Mouse (Mus musculus): ENCODE results near the gene Tubb2b. TPM values are rescaled to one million over a fixed set of nuclear protein-coding genes. Genes with fewer than 3 reads are reported as not detected.

Tubb2b gene
- polyA plus RNA-seq, 1 experiment, result 0.46 TPM

GRCm38 (mm10) chr13:34106256-34106655 lies 24.0 kb downstream of the Tubb2b start:
- Histone ChIP-seq H3K36me3 (ENCODE audit: control insufficient read depth, insufficient read depth, low read length) (no peaks in the 10 kb centered on the region), H3K4me1 (ENCODE audit: control insufficient read depth, insufficient read depth, low read length) (no peaks in the 10 kb centered on the region; the same call in 1 of the 2 replicates), H3K27me3 (ENCODE audit: control insufficient read depth, insufficient read depth, low read length) (no peaks in the 10 kb centered on the region), H3K4me3 (ENCODE audit: control insufficient read depth, low read depth, low read length) (no peak overlapping the region), H3K27ac (ENCODE audit: control insufficient read depth, insufficient read depth, low read depth, low read length) (no peak overlapping the region)
- no peak for TF ChIP-seq CTCF (IDR thresholded peaks at IDR 0.05; ENCODE audit: control insufficient read depth, insufficient read depth, insufficient replicate concordance, low read depth, low read length)
- no peak for TF ChIP-seq POLR2A (IDR thresholded peaks at IDR 0.05; ENCODE audit: control insufficient read depth, low read depth, low read length)

GRCm38 (mm10) chr13:34105364-34105763 lies 24.9 kb downstream of the Tubb2b start:
- H3K27ac ChIP-seq (ENCODE audit: control insufficient read depth, insufficient read depth, low read depth, low read length), result no peak overlapping the region
- TF ChIP-seq CTCF (IDR thresholded peaks at IDR 0.05; ENCODE audit: control insufficient read depth, insufficient read depth, insufficient replicate concordance, low read depth, low read length) (no peak), POLR2A (IDR thresholded peaks at IDR 0.05; ENCODE audit: control insufficient read depth, low read depth, low read length) (no peak)
- no peaks in the 10 kb centered on the region for H3K27me3 ChIP-seq (ENCODE audit: control insufficient read depth, insufficient read depth, low read length)
- H3K4me1 ChIP-seq (ENCODE audit: control insufficient read depth, insufficient read depth, low read length), result no peaks in the 10 kb centered on the region
- no peak overlapping the region for H3K4me3 ChIP-seq (ENCODE audit: control insufficient read depth, low read depth, low read length)
- no peaks in the 10 kb centered on the region for H3K36me3 ChIP-seq (ENCODE audit: control insufficient read depth, insufficient read depth, low read length)

GRCm38 (mm10) chr13:34101908-34102307 lies 28.4 kb downstream of the Tubb2b start:
- Histone ChIP-seq H3K36me3 (ENCODE audit: control insufficient read depth, insufficient read depth, low read length) (no peaks in the 10 kb centered on the region), H3K4me3 (ENCODE audit: control insufficient read depth, low read depth, low read length) (no peak overlapping the region), H3K4me1 (ENCODE audit: control insufficient read depth, insufficient read depth, low read length) (no peaks in the 10 kb centered on the region), H3K27ac (ENCODE audit: control insufficient read depth, insufficient read depth, low read depth, low read length) (no peak overlapping the region), H3K27me3 (ENCODE audit: control insufficient read depth, insufficient read depth, low read length) (no peaks in the 10 kb centered on the region)
- TF ChIP-seq POLR2A (IDR thresholded peaks at IDR 0.05; ENCODE audit: control insufficient read depth, low read depth, low read length) (no peak), CTCF (IDR thresholded peaks at IDR 0.05; ENCODE audit: control insufficient read depth, insufficient read depth, insufficient replicate concordance, low read depth, low read length) (no peak)

GRCm38 (mm10) chr13:34101247-34101646 lies 29.0 kb downstream of the Tubb2b start:
- no peaks in the 10 kb centered on the region for H3K36me3 ChIP-seq (ENCODE audit: control insufficient read depth, insufficient read depth, low read length)
- no peaks in the 10 kb centered on the region for H3K4me1 ChIP-seq (ENCODE audit: control insufficient read depth, insufficient read depth, low read length)
- TF ChIP-seq CTCF (IDR thresholded peaks at IDR 0.05; ENCODE audit: control insufficient read depth, insufficient read depth, insufficient replicate concordance, low read depth, low read length) (no peak), POLR2A (IDR thresholded peaks at IDR 0.05; ENCODE audit: control insufficient read depth, low read depth, low read length) (no peak)
- no peak overlapping the region for H3K27ac ChIP-seq (ENCODE audit: control insufficient read depth, insufficient read depth, low read depth, low read length)
- no peak overlapping the region for H3K4me3 ChIP-seq (ENCODE audit: control insufficient read depth, low read depth, low read length)
- no peaks in the 10 kb centered on the region for H3K27me3 ChIP-seq (ENCODE audit: control insufficient read depth, insufficient read depth, low read length)

DNA sequence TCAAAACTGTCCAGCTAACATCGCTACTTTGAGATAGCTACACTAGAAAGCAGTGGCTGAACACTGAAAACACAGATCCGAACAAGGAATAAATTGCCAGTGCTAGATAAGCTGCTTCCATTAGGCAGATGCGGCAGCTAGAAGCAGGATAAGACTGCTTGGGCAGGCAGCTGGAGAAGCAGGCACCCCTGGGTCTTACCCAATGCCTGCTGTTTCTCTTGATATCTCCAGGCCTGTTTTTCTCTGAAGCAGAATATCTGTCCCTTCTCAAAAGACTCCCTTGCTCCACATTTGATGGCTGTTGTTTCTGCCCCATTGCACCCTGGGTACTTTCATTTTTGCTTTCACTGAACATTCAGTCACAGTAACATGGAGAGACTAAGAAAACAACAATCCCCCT lies 29.5 kb downstream of the Tubb2b start:
- TF ChIP-seq POLR2A (IDR thresholded peaks at IDR 0.05; ENCODE audit: control insufficient read depth, low read depth, low read length) (no peak), CTCF (IDR thresholded peaks at IDR 0.05; ENCODE audit: control insufficient read depth, insufficient read depth, insufficient replicate concordance, low read depth, low read length) (no peak)
- Histone ChIP-seq H3K4me1 (ENCODE audit: control insufficient read depth, insufficient read depth, low read length) (no peaks in the 10 kb centered on the region), H3K27ac (ENCODE audit: control insufficient read depth, insufficient read depth, low read depth, low read length) (no peak overlapping the region), H3K4me3 (ENCODE audit: control insufficient read depth, low read depth, low read length) (no peak overlapping the region), H3K27me3 (ENCODE audit: control insufficient read depth, insufficient read depth, low read length) (no peaks in the 10 kb centered on the region), H3K36me3 (ENCODE audit: control insufficient read depth, insufficient read depth, low read length) (no peaks in the 10 kb centered on the region)

DNA sequence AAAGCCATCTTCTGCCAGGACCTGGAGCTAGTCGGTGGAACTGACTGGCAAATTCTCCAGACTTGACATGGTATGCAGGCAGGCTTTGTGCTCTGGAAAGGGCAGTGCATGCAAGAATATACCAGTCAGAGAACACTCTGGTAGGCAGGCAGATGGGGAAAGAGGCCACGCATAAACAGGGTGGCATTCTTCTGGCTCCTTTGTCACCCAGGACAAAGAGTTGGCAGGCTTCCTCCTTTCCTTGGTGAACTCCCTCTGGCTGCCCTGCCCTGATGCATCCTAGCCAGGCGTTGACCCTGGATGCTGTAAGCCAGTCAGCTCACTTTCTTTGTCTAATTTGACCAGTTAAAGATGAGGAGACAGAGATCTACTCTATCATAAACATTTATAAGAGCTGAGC lies 33.2 kb downstream of the Tubb2b start:
- no peak overlapping the region for H3K4me3 ChIP-seq (ENCODE audit: control insufficient read depth, low read depth, low read length)
- H3K27ac ChIP-seq (ENCODE audit: control insufficient read depth, insufficient read depth, low read depth, low read length), result no peak overlapping the region
- H3K4me1 ChIP-seq (ENCODE audit: control insufficient read depth, insufficient read depth, low read length), result no peaks in the 10 kb centered on the region
- TF ChIP-seq POLR2A (IDR thresholded peaks at IDR 0.05; ENCODE audit: control insufficient read depth, low read depth, low read length), result no peak
- TF ChIP-seq CTCF (IDR thresholded peaks at IDR 0.05; ENCODE audit: control insufficient read depth, insufficient read depth, insufficient replicate concordance, low read depth, low read length), result no peak
- H3K27me3 ChIP-seq (ENCODE audit: control insufficient read depth, insufficient read depth, low read length), result no peaks in the 10 kb centered on the region
- H3K36me3 ChIP-seq (ENCODE audit: control insufficient read depth, insufficient read depth, low read length), result no peaks in the 10 kb centered on the region

- Histone ChIP-seq H3K36me3 (ENCODE audit: control insufficient read depth, insufficient read depth, low read length) (no peaks in the 10 kb centered on the region), H3K27ac (ENCODE audit: control insufficient read depth, insufficient read depth, low read depth, low read length) (no peak overlapping the region), H3K4me3 (ENCODE audit: control insufficient read depth, low read depth, low read length) (no peak overlapping the region), H3K27me3 (ENCODE audit: control insufficient read depth, insufficient read depth, low read length) (no peaks in the 10 kb centered on the region), H3K4me1 (ENCODE audit: control insufficient read depth, insufficient read depth, low read length) (no peaks in the 10 kb centered on the region)
- TF ChIP-seq POLR2A (IDR thresholded peaks at IDR 0.05; ENCODE audit: control insufficient read depth, low read depth, low read length) (no peak), CTCF (IDR thresholded peaks at IDR 0.05; ENCODE audit: control insufficient read depth, insufficient read depth, insufficient replicate concordance, low read depth, low read length) (no peak)
Observed at GRCm38 (mm10) chr13:34096455-34096854, 33.8 kb downstream of the Tubb2b start.
